Mouse (Mus musculus) urinary bladder, postnatal 25 days (tissue): Measurements from ENCODE around the gene Mapkapk5.

Experiments used
- DNase-seq: peaks from one replicate; pipeline ENCODE4 v3.0.0; 2022; ENCODE audit warnings: low spot score

Gene Mapkapk5

DNA sequence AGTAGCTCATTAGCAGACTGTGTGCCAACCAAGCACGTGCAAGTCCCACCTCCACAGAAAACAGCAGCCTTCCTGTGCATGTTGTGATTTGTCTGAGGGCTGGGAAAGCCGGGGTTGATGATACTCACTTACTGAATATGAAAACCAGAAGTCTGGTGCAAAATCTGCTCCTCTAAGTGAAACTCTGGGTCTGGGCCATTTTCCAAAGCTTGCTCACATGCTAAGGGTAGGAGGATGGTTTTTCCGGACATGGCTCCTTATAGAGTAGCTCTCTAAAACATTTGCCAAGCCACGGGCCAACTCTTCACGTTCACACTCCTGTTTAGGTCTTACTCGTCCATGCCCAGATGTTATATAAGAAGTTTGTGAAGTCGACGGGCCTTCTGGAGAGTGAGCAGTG is 52.4 kb downstream of the Mapkapk5 start:
- no peak for DNase-seq

DNA sequence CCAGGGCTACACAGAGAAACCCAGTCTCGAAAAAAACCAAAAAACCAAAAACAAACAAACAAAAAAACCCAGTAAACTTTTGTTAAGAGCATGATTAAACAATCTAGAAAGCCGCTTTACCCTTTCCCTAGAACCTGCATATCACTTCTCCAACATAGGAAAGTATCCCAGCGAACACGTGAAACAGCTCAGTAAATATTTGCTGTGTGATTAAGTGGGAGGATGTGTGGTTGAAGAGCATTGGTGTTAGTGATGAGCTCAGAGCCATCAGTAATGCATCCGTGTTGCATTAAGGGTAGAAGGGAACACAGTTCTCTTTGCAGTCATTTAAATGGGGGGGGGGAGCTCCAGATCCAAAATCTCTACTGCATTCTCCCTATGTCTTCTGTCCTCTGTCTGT is 60.9 kb downstream of the Mapkapk5 start:
- DNase-seq, result no peak

GRCm38 (mm10) chr5:121477680-121478079 is 68.0 kb downstream of the Mapkapk5 start:
- DNase-seq, result peak; percentile 19

GRCm38 (mm10) chr5:121476040-121476439 is 69.7 kb downstream of the Mapkapk5 start:
- no peak for DNase-seq
